Mouse (Mus musculus): ENCODE data around the gene 1810043G02Rik. TPM values are rescaled to one million over a fixed set of nuclear protein-coding genes. Genes with fewer than 3 reads are reported as not detected.
"Not testable (repeated sequence)": the region's sequence is repeated elsewhere in the genome, so short reads cannot be mapped to it uniquely, and the experiment has no call there.

The 1810043G02Rik gene
- total RNA-seq (2014; fragmentation: Nextera tagmentation) = 8.8 and 9.1 TPM in 2 replicates
- 7.4 and 9.9 TPM in 2 replicates for total RNA-seq (2017)

GRCm38 (mm10) chr10:77978351-77979350 lies at the start of gene 1810043G02Rik:
Gene 1810043G02Rik, plus strand, starts transcription at chr10:77978524.
- peak; percentile 92 for ATAC-seq (replicated peaks; ENCODE audit: poor library complexity, severe bottlenecking)

DNA sequence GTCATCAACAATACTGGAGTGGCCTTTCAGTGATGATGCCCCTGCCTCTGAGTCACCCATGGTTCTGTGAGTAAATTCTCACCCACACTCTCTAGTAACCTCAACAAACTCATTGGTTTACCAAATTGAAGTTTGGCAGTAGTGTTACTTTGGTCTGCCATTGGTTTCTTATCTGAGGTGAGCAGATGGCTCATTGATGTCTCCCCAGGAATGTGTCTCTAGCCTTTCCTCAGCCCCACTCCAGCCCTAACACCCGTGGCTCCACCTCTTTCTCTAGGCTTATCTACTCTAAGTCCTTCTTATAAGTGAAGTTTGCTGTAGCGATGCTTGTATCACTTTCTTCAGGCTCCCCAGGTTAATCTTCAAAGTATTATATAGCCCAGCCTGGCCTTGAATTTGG lies 38.6 kb upstream of the 1810043G02Rik start:
- ATAC-seq (replicated peaks; ENCODE audit: poor library complexity, severe bottlenecking) = no peak

GRCm38 (mm10) chr10:77950468-77950867 lies 27.9 kb upstream of the 1810043G02Rik start:
- ATAC-seq (replicated peaks; ENCODE audit: poor library complexity, severe bottlenecking) = not testable (repeated sequence)

- ATAC-seq (replicated peaks; ENCODE audit: poor library complexity, severe bottlenecking) = peak; percentile 90
Measured at GRCm38 (mm10) chr10:77962725-77963124, 15.6 kb upstream of the 1810043G02Rik start.

DNA sequence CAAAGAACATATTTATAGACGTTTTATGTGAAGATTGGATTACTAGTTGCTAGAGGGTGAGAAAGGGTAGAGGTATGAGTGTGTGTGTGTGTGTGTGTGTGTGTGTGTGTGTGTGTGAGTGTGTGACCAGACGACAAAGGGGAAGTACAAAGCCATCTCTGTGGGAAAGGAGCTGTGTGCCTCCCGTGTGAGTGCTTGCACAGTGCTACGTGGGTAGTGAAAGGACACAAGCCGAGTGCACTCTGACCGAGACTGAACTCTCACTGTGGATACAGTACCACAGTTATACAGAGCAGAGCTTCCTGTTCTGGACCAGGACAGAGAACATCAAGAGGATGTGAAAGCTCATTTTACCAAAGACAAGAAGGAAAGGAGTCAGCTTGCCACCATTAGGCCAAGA lies 14.4 kb upstream of the 1810043G02Rik start:
- peak; percentile 77 for ATAC-seq (replicated peaks; ENCODE audit: poor library complexity, severe bottlenecking)

GRCm38 (mm10) chr10:77969274-77969972 lies 8.9 kb upstream of the 1810043G02Rik start:
- peak; percentile 38 for ATAC-seq (replicated peaks; ENCODE audit: poor library complexity, severe bottlenecking)

DNA sequence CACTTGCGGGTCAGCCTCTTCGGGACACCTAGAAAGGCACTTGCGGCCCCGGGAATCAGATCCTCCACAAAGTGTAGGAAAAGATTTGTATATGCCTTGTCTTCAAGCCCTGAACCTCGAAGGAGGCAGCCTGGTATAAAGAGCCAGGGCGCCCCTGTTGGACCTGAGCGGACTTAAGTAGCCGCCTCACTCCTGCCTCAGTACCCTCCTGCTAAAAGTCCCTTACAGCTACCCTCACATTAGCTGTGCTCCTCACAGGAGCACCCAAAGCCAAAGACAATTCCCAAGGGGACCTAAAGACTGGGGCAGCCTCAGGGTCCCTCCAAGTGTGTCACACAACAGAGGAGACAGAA lies 8.4 kb upstream of the 1810043G02Rik start:
- no peak for ATAC-seq (replicated peaks; ENCODE audit: poor library complexity, severe bottlenecking)

DNA sequence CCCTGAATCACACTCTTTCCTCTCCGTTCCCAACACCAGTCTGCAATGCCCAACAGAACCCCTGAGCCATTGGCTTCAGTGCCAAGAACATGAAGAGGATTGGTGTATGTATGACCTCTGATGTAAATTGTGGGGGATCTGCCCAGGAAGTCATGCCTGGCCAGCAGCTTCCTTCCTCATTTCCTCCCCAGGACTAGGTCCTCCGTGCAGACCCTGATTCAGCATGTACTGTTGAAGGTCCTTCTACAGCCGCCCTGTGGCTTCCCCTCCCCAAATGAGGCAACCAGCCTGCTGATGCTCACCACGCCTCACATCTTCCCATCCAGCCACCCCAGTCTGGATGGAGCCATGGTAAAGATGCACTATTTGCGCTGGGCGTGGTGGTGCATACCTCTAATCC lies 7.8 kb upstream of the 1810043G02Rik start, which contains the start of gene Trpm2:
Gene Trpm2 (minus strand): TSS at position 83 of the 400 bp plus-strand sequence.
- ATAC-seq (replicated peaks; ENCODE audit: poor library complexity, severe bottlenecking) = peak; percentile 72

DNA sequence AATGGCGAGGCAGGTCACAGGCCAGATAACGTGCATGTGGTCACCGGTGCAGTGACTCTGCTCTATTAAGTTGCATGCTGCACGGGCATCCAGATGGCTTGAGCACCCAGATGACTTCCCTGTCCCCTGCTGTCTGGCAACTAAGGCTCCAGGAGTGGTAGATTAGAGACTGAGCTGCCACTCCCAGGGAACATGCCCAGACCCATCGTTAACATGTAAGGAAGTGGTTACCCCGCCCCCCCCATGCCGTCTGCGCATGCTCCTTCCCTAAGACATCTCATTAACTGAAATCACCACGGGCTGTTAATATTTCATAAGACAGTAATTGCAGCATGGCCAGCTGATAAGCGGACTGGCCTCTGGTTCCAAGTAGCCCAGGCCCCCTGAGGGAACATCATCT lies 7.1 kb upstream of the 1810043G02Rik start:
- ATAC-seq (replicated peaks; ENCODE audit: poor library complexity, severe bottlenecking) = peak; percentile 65

DNA sequence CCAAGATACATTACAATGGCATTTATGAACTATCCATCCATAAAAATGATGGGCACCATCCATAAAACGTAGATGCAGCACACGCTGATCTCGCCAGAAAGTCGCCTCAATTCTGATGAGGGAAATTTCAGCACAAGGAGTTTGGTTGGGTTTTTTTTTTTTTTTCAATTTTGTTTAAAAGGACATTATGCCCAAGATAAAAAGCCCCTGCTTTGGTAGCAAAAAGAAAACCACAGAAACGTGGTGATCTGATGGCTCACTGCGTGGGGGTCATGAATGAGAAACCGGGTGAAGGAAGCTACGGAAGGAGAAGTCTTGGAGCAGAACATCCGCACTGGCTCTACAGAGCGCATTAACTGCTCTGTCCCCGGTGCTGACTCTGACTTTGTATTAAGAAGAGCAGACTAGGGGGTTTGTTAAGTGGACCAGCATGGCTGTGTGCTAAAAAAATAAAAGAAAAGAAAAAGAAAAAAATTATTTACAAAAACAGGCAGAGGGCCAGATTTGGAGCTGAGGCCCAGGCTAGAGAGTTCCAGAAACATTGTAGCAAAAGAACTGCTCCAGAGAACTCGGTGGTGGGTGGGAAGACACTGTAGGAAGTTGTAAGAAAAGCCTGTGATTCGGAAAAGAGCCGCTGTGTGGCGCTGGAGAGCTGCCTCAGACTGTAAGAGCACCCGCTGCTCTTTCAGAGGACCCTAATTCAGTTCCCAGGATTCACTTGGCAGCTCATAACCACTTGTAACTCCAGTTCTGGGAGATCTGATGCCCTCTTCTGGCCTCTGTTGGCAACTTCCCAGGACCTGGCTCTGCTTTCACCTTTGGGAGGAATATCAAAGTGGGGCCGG lies 6.4 kb upstream of the 1810043G02Rik start:
- no peak for ATAC-seq (replicated peaks; ENCODE audit: poor library complexity, severe bottlenecking)

GRCm38 (mm10) chr10:77974323-77974722 lies 4.0 kb upstream of the 1810043G02Rik start:
- ATAC-seq (replicated peaks; ENCODE audit: poor library complexity, severe bottlenecking) = no peak

DNA sequence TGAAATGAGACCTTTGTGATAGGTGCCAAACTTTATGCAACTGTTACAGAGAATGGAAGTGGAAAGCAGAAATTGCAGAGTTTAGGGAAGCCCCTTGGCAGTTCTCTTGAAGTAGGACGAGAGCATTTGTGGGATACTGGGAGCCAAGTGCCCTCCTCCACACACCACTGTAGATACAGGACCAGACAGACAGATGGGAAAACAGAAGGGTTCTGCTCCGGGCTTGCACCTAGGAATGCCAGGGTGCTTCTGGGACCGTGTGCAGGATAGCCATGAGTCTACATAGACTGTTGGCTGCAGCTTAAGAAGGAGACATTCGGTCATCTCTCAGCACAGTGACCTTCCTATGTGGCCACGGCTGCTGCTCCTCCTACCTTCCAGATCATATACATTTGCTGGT lies 3.5 kb upstream of the 1810043G02Rik start:
- ATAC-seq (replicated peaks; ENCODE audit: poor library complexity, severe bottlenecking) = no peak

DNA sequence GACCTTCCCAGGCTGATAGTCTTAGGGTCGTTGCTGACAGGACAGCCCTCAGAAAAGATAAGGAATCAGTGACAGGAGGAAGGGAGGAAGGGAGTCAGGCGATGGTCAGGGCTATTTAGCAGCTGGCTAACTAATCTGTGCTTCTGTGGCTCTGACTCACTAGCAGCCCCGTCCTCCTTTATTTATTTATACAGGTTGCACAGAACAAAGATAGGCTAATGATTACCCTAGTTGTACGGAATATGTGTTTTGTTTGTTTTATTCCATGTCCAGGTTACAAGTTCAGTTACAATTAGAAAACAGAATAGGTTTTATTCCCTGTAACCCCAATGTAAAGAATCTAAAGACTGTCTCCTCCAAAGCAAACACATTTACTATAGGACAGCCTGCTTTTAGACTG lies 2.7 kb upstream of the 1810043G02Rik start:
- no peak for ATAC-seq (replicated peaks; ENCODE audit: poor library complexity, severe bottlenecking)

GRCm38 (mm10) chr10:77976458-77977150 lies 1.7 kb upstream of the 1810043G02Rik start:
- no peak for ATAC-seq (replicated peaks; ENCODE audit: poor library complexity, severe bottlenecking)

GRCm38 (mm10) chr10:77984660-77985059 lies 6.3 kb downstream of the 1810043G02Rik start:
- peak; percentile 84 for ATAC-seq (replicated peaks; ENCODE audit: poor library complexity, severe bottlenecking)

DNA sequence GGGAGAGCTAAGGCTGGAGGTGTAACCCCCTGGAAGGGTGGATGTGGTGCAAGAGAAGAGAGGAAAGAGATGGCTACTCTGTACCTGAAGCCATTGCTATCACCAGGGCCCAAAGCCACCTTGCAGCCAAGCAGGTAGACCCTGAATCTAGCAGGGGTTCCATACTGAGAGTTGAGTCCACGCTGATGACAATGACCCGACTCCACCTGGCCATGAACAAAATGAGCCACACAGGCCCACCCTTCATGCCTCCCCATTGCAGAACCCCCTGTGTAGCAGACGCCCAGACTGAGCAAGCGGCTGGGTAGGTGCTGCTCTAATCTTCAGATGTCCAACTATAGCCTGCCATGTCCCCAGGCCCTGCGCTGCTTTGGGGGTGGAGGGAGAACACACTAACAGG lies 7.5 kb downstream of the 1810043G02Rik start:
- no peak for ATAC-seq (replicated peaks; ENCODE audit: poor library complexity, severe bottlenecking)

GRCm38 (mm10) chr10:77995639-77996038 lies 17.3 kb downstream of the 1810043G02Rik start:
- ATAC-seq (replicated peaks; ENCODE audit: poor library complexity, severe bottlenecking) = no peak

GRCm38 (mm10) chr10:78000200-78000599 lies 21.9 kb downstream of the 1810043G02Rik start:
- no peak for ATAC-seq (replicated peaks; ENCODE audit: poor library complexity, severe bottlenecking)

GRCm38 (mm10) chr10:78001796-78002195 lies 23.5 kb downstream of the 1810043G02Rik start:
- no peak for ATAC-seq (replicated peaks; ENCODE audit: poor library complexity, severe bottlenecking)

- no peak for ATAC-seq (replicated peaks; ENCODE audit: poor library complexity, severe bottlenecking)
Measured at GRCm38 (mm10) chr10:78002316-78002715, 24.0 kb downstream of the 1810043G02Rik start.

Measured in granulocyte monocyte progenitor cell, adult 5-6 weeks (primary cell).